In the genomic region with DNA sequence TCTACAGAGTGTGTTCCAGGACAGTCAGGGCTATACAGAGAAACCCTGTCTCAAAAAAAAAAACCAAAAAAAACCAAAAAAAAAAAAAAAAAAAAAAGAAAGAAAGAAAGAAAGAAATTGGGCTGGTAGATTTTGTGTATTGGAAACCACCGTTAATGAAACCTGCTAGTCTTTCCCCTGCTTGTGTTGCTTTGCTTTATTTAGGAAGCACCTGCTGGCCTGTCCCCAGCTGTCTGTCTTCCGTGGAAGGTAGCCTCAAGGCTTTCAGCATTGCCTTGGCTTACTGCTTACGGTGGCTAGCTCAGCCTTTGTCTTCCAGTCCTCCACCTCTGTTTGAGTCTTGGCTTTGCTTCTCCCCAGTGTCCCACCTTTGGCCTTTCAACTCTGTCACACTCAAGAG, we compare ENCODE assay signal across 21 mouse cellular contexts. TPM values are rescaled to one million over a fixed set of nuclear protein-coding genes. Genes with fewer than 3 reads are reported as not detected.
DNase-seq lines count a peak whose midpoint lies in the region; ATAC-seq and TF ChIP-seq lines count a peak whose summit lies in the region.
"Had no signal": no experiment of that assay in that cellular context is flagged by ENCODE, and none has a peak within 500 bp of the region (broad histone marks: within the 10 kb centered on the region; RNA-seq: fewer than 3 reads in every experiment).

No protein-coding gene starts in this region.

- H3K4me3 ChIP-seq in bone marrow, adult 2 months (replicated peaks; ENCODE audit: control insufficient read depth, low read depth, low read length) = no peak overlapping the region
- H3K4me3 ChIP-seq in stomach, postnatal 0 days (ENCODE audit: low read depth, low read length) = no peak overlapping the region
- H3K4me3 ChIP-seq: embryonic facial prominence, embryonic 10.5 days; forebrain, embryonic 12.5 days; hindbrain, embryonic 12.5 days; intestine, embryonic 15.5 days; megakaryocyte, embryonic 14.5 days; midbrain, embryonic 15.5 days; stomach, embryonic 15.5 days had no signal

- H3K27me3 ChIP-seq in stomach, postnatal 0 days (ENCODE audit: control insufficient read depth, insufficient read depth, low read length) = no peaks in the 10 kb centered on the region
- H3K27me3 ChIP-seq: forebrain, embryonic 12.5 days; hindbrain, embryonic 12.5 days; intestine, embryonic 15.5 days; megakaryocyte, embryonic 14.5 days; midbrain, embryonic 15.5 days; stomach, embryonic 15.5 days had no signal

- no peaks in the 10 kb centered on the region for H3K9me3 ChIP-seq in stomach, postnatal 0 days (ENCODE audit: control insufficient read depth, low read length)
- H3K9me3 ChIP-seq: embryonic facial prominence, embryonic 10.5 days; forebrain, embryonic 12.5 days; hindbrain, embryonic 12.5 days; intestine, embryonic 15.5 days; megakaryocyte, embryonic 14.5 days; midbrain, embryonic 15.5 days; stomach, embryonic 15.5 days had no signal

- no peak for TF ChIP-seq POLR2A in bone marrow, adult 2 months (IDR thresholded peaks at IDR 0.05; ENCODE audit: borderline replicate concordance, control insufficient read depth, low read depth, low read length)

- peak; percentile 34 for ATAC-seq in CD4-positive, CD25-positive, alpha-beta regulatory T cell, adult 4 months
- peak; percentile 28; the same call in 1 of the 2 replicates for ATAC-seq in neutrophil, adult 5-6 weeks (ENCODE audit: extremely low read depth, insufficient number of reproducible peaks, low FRiP score, poor library complexity, severe bottlenecking)
- no peak for ATAC-seq in stomach, postnatal 0 days (ENCODE audit: low FRiP score, low TSS enrichment)
- ATAC-seq: intestine, embryonic 15.5 days; midbrain, embryonic 15.5 days had no signal

- TF ChIP-seq EP300 in stomach, postnatal 0 days (optimal IDR thresholded peaks at IDR 0.05) = no peak

- H3K4me1 ChIP-seq in bone marrow, adult 2 months (ENCODE audit: control insufficient read depth, insufficient read depth, low read length) = no peaks in the 10 kb centered on the region; the same call in 1 of the 2 replicates
- no peaks in the 10 kb centered on the region for H3K4me1 ChIP-seq in stomach, postnatal 0 days (replicated peaks; ENCODE audit: control insufficient read depth, insufficient read depth)
- H3K4me1 ChIP-seq: embryonic facial prominence, embryonic 10.5 days; forebrain, embryonic 12.5 days; stomach, embryonic 15.5 days had no signal

- no peak overlapping the region for H3K9ac ChIP-seq in stomach, postnatal 0 days (ENCODE audit: low read length)
- H3K9ac ChIP-seq: forebrain, embryonic 12.5 days; hindbrain, embryonic 12.5 days; intestine, embryonic 15.5 days; midbrain, embryonic 15.5 days; stomach, embryonic 15.5 days had no signal

- peak overlapping the region; percentile 21; the same call in 1 of the 2 replicates for H3K27ac ChIP-seq in bone marrow, adult 2 months (ENCODE audit: control insufficient read depth, insufficient read depth, low read depth, low read length, poor library complexity)
- no peak overlapping the region for H3K27ac ChIP-seq in stomach, postnatal 0 days (replicated peaks)
- H3K27ac ChIP-seq: embryonic facial prominence, embryonic 10.5 days; forebrain, embryonic 12.5 days; hindbrain, embryonic 12.5 days; intestine, embryonic 15.5 days; midbrain, embryonic 15.5 days; stomach, embryonic 15.5 days had no signal

- no peaks in the 10 kb centered on the region for H3K36me3 ChIP-seq in stomach, postnatal 0 days (ENCODE audit: control insufficient read depth, insufficient read depth, low read length)
- H3K36me3 ChIP-seq: forebrain, embryonic 12.5 days; hindbrain, embryonic 12.5 days; intestine, embryonic 15.5 days; midbrain, embryonic 15.5 days; stomach, embryonic 15.5 days had no signal

- TF ChIP-seq CTCF in bone marrow, adult 2 months (IDR thresholded peaks at IDR 0.05; ENCODE audit: control insufficient read depth, insufficient read depth, low read length) = no peak
- no peak for TF ChIP-seq CTCF in stomach, postnatal 0 days (IDR thresholded peaks at IDR 0.05; ENCODE audit: low read depth)

- H3K4me2 ChIP-seq in stomach, postnatal 0 days (replicated peaks; ENCODE audit: low read depth) = no peak overlapping the region
- H3K4me2 ChIP-seq: forebrain, embryonic 12.5 days; hindbrain, embryonic 12.5 days; intestine, embryonic 15.5 days; midbrain, embryonic 15.5 days; stomach, embryonic 15.5 days had no signal

- DNase-seq in A20 (ENCODE audit: low read depth, low spot score) = peak; percentile 89
- no peak for DNase-seq in stomach, postnatal 0 days (ENCODE audit: low spot score)
- DNase-seq in left cerebral cortex, adult 9 months (ENCODE audit: low spot score in 2 of 2) = no peak
- DNase-seq in adrenal gland, postnatal 14 days = no peak
- DNase-seq: cerebellum, adult 9-10 months; gastrocnemius, postnatal 25 days; kidney, adult 9 months; kidney, postnatal 25 days; left cerebral cortex, postnatal 4 days; liver; right cerebral cortex, postnatal 4 days had no signal

- WGBS in bone marrow, adult 2 months = 18% methylated on average over 3 of the region's 3 CpGs
- WGBS in stomach, postnatal 0 days = 83% methylated on average over 3 of the region's 3 CpGs

RNA-seq across cellular contexts. Expression of a gene that starts 11.9 kb away (rescaled TPM):
- polyA plus RNA-seq in CD4-positive, CD25-positive, alpha-beta regulatory T cell, adult 4 months (2017; shearing (Covaris generic)) = 10 to 100 TPM; 19.6 to 28.7 TPM
- polyA plus RNA-seq in bone marrow, adult 2 months (2011; ENCODE audit: insufficient read depth, insufficient read length, low replicate concordance, missing spikeins) = 8.7 and 13.2 TPM in 2 replicates
- 40.5 and 47.8 TPM in 2 replicates for total RNA-seq in neutrophil, adult 5-6 weeks (2017)
- 6.7 and 7.4 TPM in 2 replicates for polyA plus RNA-seq in stomach, postnatal 0 days (2015; fragmentation: Nextera tagmentation; extraction: Ambion mirVana)
- 15.8 and 18.5 TPM in 2 replicates for total RNA-seq in adrenal gland, postnatal 14 days (2021)
